Mouse (Mus musculus) MEL (cell line): ENCODE data around the gene Thap3. TPM values are rescaled to one million over a fixed set of nuclear protein-coding genes. Genes with fewer than 3 reads are reported as not detected.

Source experiments
- DNase-seq: peaks from one replicate; pipeline ENCODE4 v3.0.0; 2011; ENCODE audit warnings: low read depth, low spot score
- H3K27ac ChIP-seq: 2 replicates; pipeline ENCODE4 v1.5.1; 2012; ENCODE audit warnings: low read depth, mild to moderate bottlenecking, control low read depth, low read length, moderate library complexity; ENCODE audit not compliant: control insufficient read depth
- H3K27me3 ChIP-seq, 2 experiments: fragments of 150-350 bp in 1 of 2; sonication (generic) in 1 of 2; 2 replicates each; pipeline ENCODE4 v1.6.1; 2012; ENCODE audit warnings: low read length in 2 of 2, mild to moderate bottlenecking in 2 of 2, improper control_type of control experiment in 1 of 2, moderate library complexity in 1 of 2; ENCODE audit not compliant: insufficient read depth in 2 of 2, control insufficient read depth in 1 of 2
- H3K36me3 ChIP-seq, 2 experiments: 2 replicates each; pipeline ENCODE4 v1.6.1; 2012 to 2014; ENCODE audit warnings: low read length in 2 of 2, improper control_type of control experiment in 1 of 2, inconsistent platforms in 1 of 2, mild to moderate bottlenecking in 1 of 2; ENCODE audit not compliant: insufficient read depth in 2 of 2, control insufficient read depth in 1 of 2
- H3K4me1 ChIP-seq, 2 experiments: fragments of 150-350 bp in 1 of 2; sonication (generic) in 1 of 2; 2 replicates each; pipeline ENCODE4 v1.6.1; 2012; ENCODE audit warnings: low read length in 2 of 2, improper control_type of control experiment in 1 of 2, mild to moderate bottlenecking in 1 of 2; ENCODE audit not compliant: insufficient read depth in 2 of 2, control insufficient read depth in 1 of 2
- H3K4me3 ChIP-seq, 2 experiments: fragments of 150-350 bp in 1 of 2; sonication (generic) in 1 of 2; 2 replicates each; pipeline ENCODE4 v1.5.1; 2012; ENCODE audit warnings: low read depth in 2 of 2, low read length in 2 of 2, mild to moderate bottlenecking in 2 of 2, moderate library complexity in 2 of 2, control low read depth in 1 of 2, improper control_type of control experiment in 1 of 2; ENCODE audit not compliant: control insufficient read depth in 1 of 2, insufficient read depth in 1 of 2
- H3K79me2 ChIP-seq: 2 replicates; pipeline ENCODE4 v1.6.1; 2012; ENCODE audit warnings: mild to moderate bottlenecking, low read length, moderate library complexity; ENCODE audit not compliant: control insufficient read depth, poor library complexity, insufficient read depth
- H3K9ac ChIP-seq: 2 replicates; pipeline ENCODE4 v1.6.1; 2012; ENCODE audit warnings: low read depth, mild to moderate bottlenecking, control low read depth, low read length, moderate library complexity; ENCODE audit not compliant: control insufficient read depth, poor library complexity, severe bottlenecking
- H3K9me3 ChIP-seq: fragments of 150-350 bp; sonication (generic); replicated peaks from 2 replicates; pipeline ENCODE4 v1.6.1; 2012; ENCODE audit warnings: mild to moderate bottlenecking, low read length, improper control_type of control experiment, moderate library complexity; ENCODE audit not compliant: insufficient read depth
- BHLHE40 ChIP-seq: IDR thresholded peaks from 2 replicates; pipeline ENCODE4 v1.6.1; 2012; ENCODE audit warnings: low read depth, mild to moderate bottlenecking, inconsistent platforms, low read length, improper control_type of control experiment, borderline replicate concordance
- CHD1 ChIP-seq: IDR thresholded peaks from 2 replicates; pipeline ENCODE4 v1.6.1; 2012; ENCODE audit warnings: low read depth, mild to moderate bottlenecking, inconsistent platforms, low read length, improper control_type of control experiment
- ELF1 ChIP-seq: IDR thresholded peaks from 2 replicates; pipeline ENCODE4 v1.6.1; 2014; ENCODE audit warnings: low read depth, mild to moderate bottlenecking, inconsistent platforms, low read length, improper control_type of control experiment, moderate library complexity
- EP300 ChIP-seq, 2 experiments: IDR thresholded peaks; 2 replicates each; pipeline ENCODE4 v1.6.1; 2011; ENCODE audit warnings: improper control_type of control experiment in 2 of 2, low read length in 2 of 2, low read depth in 1 of 2, mild to moderate bottlenecking in 1 of 2
- ETS1 ChIP-seq: IDR thresholded peaks from 2 replicates; pipeline ENCODE4 v1.6.1; 2012; ENCODE audit warnings: low read depth, mild to moderate bottlenecking, inconsistent platforms, low read length, improper control_type of control experiment, moderate library complexity
- GABPA ChIP-seq: IDR thresholded peaks from 2 replicates; pipeline ENCODE4 v1.6.1; 2012; ENCODE audit warnings: low read depth, mild to moderate bottlenecking, inconsistent platforms, low read length, improper control_type of control experiment, moderate library complexity
- GATA1 ChIP-seq: IDR thresholded peaks from 2 replicates; pipeline ENCODE4 v1.6.1; 2011; ENCODE audit warnings: low read depth, low read length, improper control_type of control experiment
- HCFC1 ChIP-seq: IDR thresholded peaks from 2 replicates; pipeline ENCODE4 v1.6.1; 2012; ENCODE audit warnings: low read depth, mild to moderate bottlenecking, inconsistent platforms, low read length, improper control_type of control experiment, moderate library complexity
- JUND ChIP-seq: IDR thresholded peaks from 2 replicates; pipeline ENCODE4 v1.6.1; 2011; ENCODE audit warnings: low read depth, mild to moderate bottlenecking, improper control_type of control experiment, low read length
- MAFK ChIP-seq: IDR thresholded peaks from 2 replicates; pipeline ENCODE4 v1.6.1; 2011; ENCODE audit warnings: low read depth, mild to moderate bottlenecking, low read length, improper control_type of control experiment, borderline replicate concordance
- MAX ChIP-seq: IDR thresholded peaks from 2 replicates; pipeline ENCODE4 v1.6.1; 2011; ENCODE audit warnings: low read length, improper control_type of control experiment
- MAZ ChIP-seq: IDR thresholded peaks from 2 replicates; pipeline ENCODE4 v1.6.1; 2012; ENCODE audit warnings: low read depth, mild to moderate bottlenecking, inconsistent platforms, low read length, improper control_type of control experiment
- MEF2A ChIP-seq: IDR thresholded peaks from 2 replicates; pipeline ENCODE4 v1.6.1; 2014; ENCODE audit warnings: low read depth, mild to moderate bottlenecking, inconsistent platforms, low read length, improper control_type of control experiment; ENCODE audit not compliant: poor library complexity, insufficient replicate concordance, severe bottlenecking; ENCODE audit errors: extremely low read depth
- MXI1 ChIP-seq: IDR thresholded peaks from 2 replicates; pipeline ENCODE4 v1.6.1; 2011; ENCODE audit warnings: mild to moderate bottlenecking, low read depth, low read length, improper control_type of control experiment
- MYB ChIP-seq: IDR thresholded peaks from 2 replicates; pipeline ENCODE4 v1.6.1; 2011; ENCODE audit warnings: mild to moderate bottlenecking, low read depth, low read length, improper control_type of control experiment
- MYC ChIP-seq: IDR thresholded peaks from 2 replicates; pipeline ENCODE4 v1.6.1; 2011; ENCODE audit warnings: low read depth, mild to moderate bottlenecking, low read length, improper control_type of control experiment, moderate library complexity
- NELFE ChIP-seq: IDR thresholded peaks from 2 replicates; pipeline ENCODE4 v1.6.1; 2011; ENCODE audit warnings: low read depth, low read length, improper control_type of control experiment
- NRF1 ChIP-seq: IDR thresholded peaks from 2 replicates; pipeline ENCODE4 v1.6.1; 2014; ENCODE audit warnings: low read depth, mild to moderate bottlenecking, inconsistent platforms, low read length, improper control_type of control experiment, moderate library complexity; ENCODE audit not compliant: poor library complexity, insufficient read depth, severe bottlenecking
- POLR2A ChIP-seq, 2 experiments: IDR thresholded peaks; 2 replicates each; pipeline ENCODE4 v1.6.1; 2011 to 2012; ENCODE audit warnings: low read length in 2 of 2, mild to moderate bottlenecking in 2 of 2, control low read depth in 1 of 2, improper control_type of control experiment in 1 of 2, low read depth in 1 of 2, moderate library complexity in 1 of 2; ENCODE audit not compliant: control insufficient read depth in 1 of 2, insufficient read depth in 1 of 2, poor library complexity in 1 of 2
- POLR2AphosphoS5 ChIP-seq: IDR thresholded peaks from 2 replicates; pipeline ENCODE4 v1.6.1; 2012; ENCODE audit warnings: low read depth, borderline replicate concordance, mild to moderate bottlenecking, inconsistent platforms, low read length, moderate library complexity, mixed read lengths
- RAD21 ChIP-seq: IDR thresholded peaks from 2 replicates; pipeline ENCODE4 v1.6.1; 2011; ENCODE audit warnings: mild to moderate bottlenecking, low read depth, low read length, improper control_type of control experiment
- SIN3A ChIP-seq: IDR thresholded peaks from 2 replicates; pipeline ENCODE4 v1.6.1; 2012; ENCODE audit warnings: low read length, improper control_type of control experiment, inconsistent platforms
- TCF12 ChIP-seq: IDR thresholded peaks from 2 replicates; pipeline ENCODE4 v1.6.1; 2014; ENCODE audit warnings: low read depth, mild to moderate bottlenecking, inconsistent platforms, low read length, improper control_type of control experiment, moderate library complexity
- UBTF ChIP-seq: IDR thresholded peaks from 2 replicates; pipeline ENCODE4 v1.6.1; 2012; ENCODE audit warnings: low read depth, mild to moderate bottlenecking, inconsistent platforms, low read length, improper control_type of control experiment, moderate library complexity, borderline replicate concordance; ENCODE audit not compliant: insufficient read depth
- USF1 ChIP-seq: IDR thresholded peaks from 2 replicates; pipeline ENCODE4 v1.6.1; 2014; ENCODE audit warnings: low read depth, mild to moderate bottlenecking, inconsistent platforms, low read length, improper control_type of control experiment, moderate library complexity
- ZC3H11A ChIP-seq: IDR thresholded peaks from 2 replicates; pipeline ENCODE4 v1.6.1; 2012; ENCODE audit warnings: low read depth, mild to moderate bottlenecking, inconsistent platforms, low read length, improper control_type of control experiment
- ZKSCAN1 ChIP-seq: IDR thresholded peaks from 2 replicates; pipeline ENCODE4 v1.6.1; 2012; ENCODE audit warnings: low read depth, mild to moderate bottlenecking, inconsistent platforms, low read length, improper control_type of control experiment, moderate library complexity
- ZMIZ1 ChIP-seq: IDR thresholded peaks from 2 replicates; pipeline ENCODE4 v1.6.1; 2012; ENCODE audit warnings: low read depth, mild to moderate bottlenecking, inconsistent platforms, low read length, improper control_type of control experiment, moderate library complexity
- ZNF384 ChIP-seq: IDR thresholded peaks from 2 replicates; pipeline ENCODE4 v1.6.1; 2012; ENCODE audit warnings: low read depth, mild to moderate bottlenecking, inconsistent platforms, low read length, improper control_type of control experiment
- polyA plus RNA-seq, 2 experiments: library from polyadenylated mRNA; stranded (reverse) in 1 of 2; unstranded in 1 of 2; fragments of >175 nt in 1 of 2; fragments of >200 nt in 1 of 2; gene quantifications; 2 replicates each; pipeline versions ENCODE4 v1.2.1 to v1.2.4; 2012; ENCODE audit warnings: low replicate concordance in 2 of 2, low read depth in 1 of 2; ENCODE audit not compliant: insufficient read length in 2 of 2, insufficient read depth in 1 of 2, missing spikeins in 1 of 2
- total RNA-seq: library from RNA; depleted of rRNA; stranded (reverse); fragments of 300-350 nt; gene quantifications from 2 replicates; pipeline ENCODE4 v1.2.3, GENCODE M21; 2012

Gene Thap3
- total and polyA plus RNA-seq, 3 experiments: 13.7 to 17.2 TPM; not detected in 1

DNA sequence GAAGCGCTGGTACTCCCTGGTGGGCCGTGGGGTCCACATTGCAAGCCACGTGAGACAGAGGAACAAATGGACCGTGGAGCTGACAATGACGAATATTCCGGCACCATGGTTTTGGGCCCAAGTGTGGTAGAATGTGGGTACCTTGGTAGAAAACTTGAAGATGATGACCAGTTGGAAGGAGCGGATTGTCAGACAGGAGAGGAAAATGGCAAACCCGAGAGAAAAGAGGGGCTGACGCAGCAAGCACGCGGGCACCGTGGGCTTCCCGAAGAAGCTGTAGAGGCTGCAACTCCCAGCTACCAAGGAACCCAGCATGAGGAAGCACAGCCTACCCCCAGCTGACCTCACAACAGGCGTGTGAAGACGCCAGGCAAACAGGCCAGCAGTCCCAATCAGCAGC, 39.7 kb upstream of the Thap3 start:
- DNase-seq: no peak
- peaks cover 0 to 15% of the 10 kb centered on the region in 2 experiments; a peak in 2 of 4 replicates for H3K36me3 ChIP-seq
- TF ChIP-seq TCF12 (no peak), MYC (no peak), BHLHE40 (no peak), ZNF384 (no peak), MAX (no peak), CHD1 (no peak), JUND (no peak), ZKSCAN1 (no peak), MXI1 (no peak), RAD21 (no peak), UBTF (no peak), USF1 (no peak), POLR2AphosphoS5 (no peak), GABPA (no peak), NRF1 (no peak), MEF2A (no peak), POLR2A (IDR thresholded peaks at IDR 0.05; ENCODE audit: control insufficient read depth in 1 of 2, insufficient read depth in 1 of 2, low read depth in 1 of 2, low read length in 2 of 2, poor library complexity in 1 of 2) (no peak), MAFK (no peak), EP300 (IDR thresholded peaks at IDR 0.05; ENCODE audit: low read depth in 1 of 2, low read length in 2 of 2) (no peak), HCFC1 (no peak)

DNA sequence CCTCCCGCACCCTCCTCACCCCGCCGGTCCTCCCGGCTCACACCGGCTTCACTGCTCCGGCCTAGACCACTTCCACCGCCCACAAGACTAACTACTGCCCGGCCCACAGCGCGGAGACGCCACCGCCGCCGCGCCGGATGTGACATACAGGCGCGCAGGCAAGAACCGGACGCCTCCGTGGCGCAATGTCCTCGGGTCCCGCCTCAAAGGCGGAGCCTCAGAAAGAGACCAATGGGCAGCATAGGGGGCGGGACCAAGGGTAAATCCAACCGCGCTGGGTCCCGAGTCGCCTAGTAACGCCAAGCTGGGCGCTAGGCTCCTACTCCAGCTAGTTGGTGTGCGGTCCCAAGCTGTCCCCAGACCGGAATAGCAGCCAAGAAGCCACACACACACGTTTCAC, 38.7 kb upstream of the Thap3 start, which contains the start of gene Zbtb48:
TSS of gene Zbtb48 (minus strand) at position 148 of the 400 bp plus-strand sequence.
- Histone ChIP-seq H3K36me3 (peaks cover 0 to 15% of the 10 kb centered on the region in 2 experiments; a peak in 2 of 4 replicates), H3K9ac (peak within 1 kb of the TSS; percentile 84)
- DNase-seq: peak; percentile 98
- TF ChIP-seq GATA1: no peak
- peak; percentile 62; the same call in 1 of the 2 replicates for TF ChIP-seq ELF1
- no peak for TF ChIP-seq POLR2AphosphoS5
- TF ChIP-seq MAX: no peak; the same call in 1 of the 2 replicates
- TF ChIP-seq POLR2A (IDR thresholded peaks at IDR 0.05; ENCODE audit: control insufficient read depth in 1 of 2, insufficient read depth in 1 of 2, low read depth in 1 of 2, low read length in 2 of 2, poor library complexity in 1 of 2): peak; percentile 91
- TF ChIP-seq EP300 (IDR thresholded peaks at IDR 0.05; ENCODE audit: low read depth in 1 of 2, low read length in 2 of 2): no peak
- TF ChIP-seq ZMIZ1: peak; percentile 78
- TF ChIP-seq MAZ: no peak
- peak; percentile 76 for TF ChIP-seq SIN3A
- TF ChIP-seq NELFE: peak; percentile 95
- TF ChIP-seq USF1: no peak
- TF ChIP-seq GABPA: no peak
- no peak for TF ChIP-seq ZC3H11A
- no peak for TF ChIP-seq ZNF384
- no peak for TF ChIP-seq CHD1
- peak; percentile 28; the same call in 1 of the 2 replicates for TF ChIP-seq ETS1
- TF ChIP-seq MAFK: no peak
- peak; percentile 50; the same call in 1 of the 2 replicates for TF ChIP-seq TCF12
- no peak for TF ChIP-seq ZKSCAN1
- TF ChIP-seq HCFC1: peak; percentile 89
- no peak for TF ChIP-seq MYB
- no peak for TF ChIP-seq RAD21

More for the DNA sequence above, 39.7 kb upstream of the Thap3 start:
- Histone ChIP-seq H3K4me3 (no peak overlapping the region), H3K4me1 (peaks cover 0 to 22% of the 10 kb centered on the region in 2 experiments; a peak in 3 of 4 replicates), H3K79me2 (peaks cover 29% of the 10 kb centered on the region), H3K9ac (no peak overlapping the region), H3K9me3 (no peaks in the 10 kb centered on the region), H3K27ac (no peak overlapping the region), H3K27me3 (no peaks in the 10 kb centered on the region)

More for the DNA sequence above, 38.7 kb upstream of the Thap3 start, which contains the start of gene Zbtb48:
- Histone ChIP-seq H3K27me3 (no peaks in the 10 kb centered on the region), H3K4me3 (peak within 1 kb of the TSS; percentile 69 to 71), H3K9me3 (no peaks in the 10 kb centered on the region), H3K4me1 (peaks cover 0 to 22% of the 10 kb centered on the region in 2 experiments; a peak in 3 of 4 replicates), H3K79me2 (peaks cover 30% of the 10 kb centered on the region), H3K27ac (peak within 1 kb of the TSS; percentile 37; the same call in 1 of the 2 replicates)
